Mouse (Mus musculus) frontal cortex, postnatal 14 days (tissue): ENCODE data around the gene Bag5.
"Not testable (repeated sequence)": the region's sequence is repeated elsewhere in the genome, so short reads cannot be mapped to it uniquely, and the experiment has no call there.

Experiments
- DNase-seq, 2 experiments: peaks; one replicate each; pipeline ENCODE4 v3.0.0; 2022; ENCODE audit warnings: low spot score in 2 of 2

Gene Bag5

DNA sequence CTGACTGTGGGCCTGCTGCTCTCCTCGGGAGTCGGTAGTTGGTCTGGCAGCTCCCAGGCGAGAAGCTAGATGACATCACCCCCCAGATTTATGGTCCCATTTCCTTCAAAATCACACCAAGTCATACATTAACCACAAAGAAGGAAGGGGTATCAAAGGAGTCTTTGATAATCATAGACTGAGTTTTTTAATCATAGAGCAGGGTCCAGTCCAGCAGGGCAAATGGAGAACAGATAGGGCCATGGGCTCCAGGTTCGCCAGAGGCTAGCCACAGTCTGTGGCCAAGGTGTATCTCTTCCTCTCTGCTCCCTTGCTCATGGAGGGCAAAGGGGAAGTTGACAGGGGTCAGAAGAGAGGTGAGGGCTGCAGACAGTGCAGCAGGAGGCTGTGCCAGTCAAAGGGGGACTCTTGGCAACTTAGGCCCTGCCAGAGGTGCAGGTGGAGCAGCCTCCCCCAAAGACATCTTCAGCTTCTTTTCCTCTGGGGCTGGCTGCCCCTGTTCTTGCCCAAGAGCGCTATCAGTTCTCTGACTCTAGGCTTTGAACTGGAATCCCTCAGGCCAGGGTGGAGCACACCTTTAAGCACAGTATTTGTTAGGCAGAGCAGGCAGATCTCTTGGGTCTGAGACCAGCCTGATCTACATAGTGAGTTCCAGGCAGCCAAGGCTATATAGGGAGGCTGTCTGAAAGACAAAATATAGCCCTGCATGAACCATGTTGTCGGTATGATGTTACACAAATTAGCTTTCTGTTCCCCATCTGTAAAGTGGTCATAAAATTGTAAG lies 37.1 kb downstream of the Bag5 start:
- no peak for DNase-seq

DNA sequence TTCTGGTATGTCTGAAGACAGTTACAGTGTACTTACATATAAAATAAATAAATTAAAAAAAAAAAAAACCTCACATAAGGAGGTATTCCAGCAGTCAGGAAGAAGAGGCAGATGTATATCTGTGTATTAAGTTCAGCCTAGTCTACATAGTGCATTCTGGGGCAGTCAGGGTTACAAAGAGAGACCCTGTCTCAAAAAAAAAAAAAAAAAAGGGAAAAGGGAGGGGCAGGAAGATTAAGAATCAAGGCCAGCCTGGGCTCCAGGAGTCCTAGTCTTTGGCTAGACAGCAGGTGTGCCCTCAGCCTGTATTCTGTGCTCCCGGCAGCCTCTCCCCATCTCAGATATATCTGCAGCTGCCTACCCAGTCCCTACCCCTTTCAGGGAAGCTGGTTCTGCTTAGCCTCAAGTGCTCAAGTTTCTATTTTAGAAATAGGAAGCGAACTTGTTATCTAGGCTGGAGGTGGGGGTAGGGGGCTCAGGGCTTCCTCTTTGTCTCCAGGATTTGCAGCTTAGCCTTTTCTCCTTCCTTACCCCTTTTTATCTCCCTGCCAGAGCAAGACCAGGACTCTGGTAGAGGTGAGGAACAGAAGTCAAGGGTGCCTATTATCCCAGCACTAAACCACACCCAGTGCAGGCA lies 38.1 kb downstream of the Bag5 start:
- DNase-seq = no peak

DNA sequence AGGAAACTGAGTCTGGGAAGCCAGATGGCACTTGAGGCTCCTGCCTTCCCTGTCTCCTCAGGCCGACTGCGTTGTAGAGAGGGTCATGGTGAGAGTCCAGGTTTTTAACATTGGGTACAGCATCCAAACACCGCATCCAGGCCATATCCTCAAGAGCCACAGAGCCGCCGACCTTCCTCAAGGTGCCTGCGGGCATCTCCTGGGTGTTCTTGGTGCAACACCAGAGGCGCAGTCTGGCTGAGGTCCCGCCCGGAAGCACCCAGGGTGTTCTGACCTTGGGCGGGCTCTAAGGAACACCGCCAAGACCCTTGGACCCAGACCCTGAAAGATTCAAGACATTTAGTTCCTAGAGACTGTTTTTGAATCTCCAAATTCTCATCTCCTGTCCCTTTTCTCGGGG lies 40.5 kb downstream of the Bag5 start:
- peak in 1 of 2 experiments; percentile 31 for DNase-seq

DNA sequence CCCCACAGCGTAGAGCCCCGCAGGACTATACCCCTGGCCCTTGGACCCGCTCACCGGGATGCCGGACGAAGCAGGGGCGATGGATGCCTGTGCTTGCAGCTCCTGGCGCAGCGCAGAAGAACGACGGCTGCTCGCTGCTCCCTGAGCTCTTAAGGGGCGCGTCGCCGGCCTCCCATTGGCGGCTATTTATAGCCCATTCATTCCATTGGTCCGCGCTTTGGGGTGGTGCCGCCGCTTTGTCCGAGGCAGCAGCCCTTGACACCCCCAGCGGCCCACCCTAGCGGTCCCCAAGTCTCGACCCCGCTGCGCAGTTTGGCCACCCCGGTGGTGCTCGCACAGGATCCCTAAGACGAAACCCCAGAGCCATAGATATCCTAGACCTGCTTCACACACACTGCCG lies 40.9 kb downstream of the Bag5 start, which contains the start of gene Ckb:
Gene Ckb, minus strand, starts transcription at position 163 of the 400 bp plus-strand sequence.
- DNase-seq = peak; percentile 89 to 90

DNA sequence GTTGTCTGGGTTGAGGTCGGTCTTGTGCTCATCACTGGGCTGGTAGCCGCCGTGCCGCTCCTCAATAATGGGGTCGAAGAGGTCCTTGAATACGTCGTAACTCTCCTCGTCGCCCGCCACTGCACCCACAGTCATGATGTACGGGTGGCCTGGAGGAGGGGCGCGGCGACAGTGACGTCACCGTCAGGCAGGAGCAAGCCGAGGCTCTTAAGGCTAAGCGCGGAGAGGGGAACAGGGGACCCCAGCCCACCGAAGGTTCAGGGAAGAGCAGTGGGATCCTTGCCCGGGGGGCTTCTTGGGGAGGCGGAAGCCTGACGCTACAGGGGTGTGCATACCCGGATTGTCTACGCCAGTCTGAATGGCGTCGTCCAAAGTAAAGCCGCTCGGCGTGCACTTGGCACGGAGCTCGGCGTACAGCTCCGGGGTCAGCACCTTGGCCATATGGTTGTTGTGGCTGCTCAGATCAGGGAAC lies 41.6 kb downstream of the Bag5 start:
- peak; percentile 74 to 79 for DNase-seq

DNA sequence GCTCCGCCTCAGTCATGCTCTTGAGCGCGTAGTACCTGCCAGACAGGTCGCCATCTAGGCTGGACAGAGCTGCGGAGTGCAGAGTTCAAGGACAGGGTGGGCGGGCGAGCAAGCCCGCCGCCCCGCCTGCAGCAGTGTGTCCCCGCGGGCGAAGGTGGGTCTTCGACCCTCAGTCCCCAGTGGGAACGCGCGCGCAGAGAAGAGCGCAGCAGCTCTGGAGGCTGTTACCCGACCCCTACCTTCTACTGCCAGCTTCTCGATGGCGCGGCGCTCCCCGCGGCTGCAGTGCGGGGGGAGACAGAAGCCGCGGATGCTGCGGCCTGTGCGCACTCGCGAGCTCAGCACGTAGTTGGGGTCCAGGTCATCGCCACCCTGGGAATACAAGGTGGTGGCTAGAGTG lies 42.1 kb downstream of the Bag5 start:
- DNase-seq = no peak

DNA sequence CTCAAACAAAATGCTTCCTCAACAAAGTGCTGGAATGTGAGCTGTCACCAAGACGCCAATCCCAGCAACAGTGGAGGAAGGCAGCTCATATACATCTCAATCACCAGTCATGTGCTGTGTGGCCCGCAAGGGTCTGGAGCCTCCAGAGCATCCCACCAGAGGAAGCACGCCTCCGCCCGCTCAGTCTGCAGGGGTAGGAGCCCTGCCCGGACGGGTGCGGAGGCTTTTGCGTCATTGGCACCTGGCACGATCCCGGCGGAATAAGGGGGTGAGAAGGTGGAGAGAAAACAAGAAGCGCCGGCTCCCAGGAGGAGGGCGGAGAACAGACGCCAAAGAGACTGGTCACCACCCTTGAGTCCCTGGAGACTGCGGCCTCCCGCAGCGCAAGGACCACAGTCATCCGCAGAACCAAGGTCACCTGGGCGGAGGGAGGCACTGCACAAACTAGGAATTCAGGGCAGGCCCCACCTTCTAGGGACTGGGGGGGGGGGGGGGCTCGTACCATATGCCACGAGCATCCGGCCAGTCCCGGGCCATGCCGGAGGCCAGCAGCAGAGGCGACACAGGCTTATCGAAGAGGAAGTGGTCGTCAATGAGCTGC lies 42.6 kb downstream of the Bag5 start:
- DNase-seq = peak in 1 of 2 experiments; percentile 42

DNA sequence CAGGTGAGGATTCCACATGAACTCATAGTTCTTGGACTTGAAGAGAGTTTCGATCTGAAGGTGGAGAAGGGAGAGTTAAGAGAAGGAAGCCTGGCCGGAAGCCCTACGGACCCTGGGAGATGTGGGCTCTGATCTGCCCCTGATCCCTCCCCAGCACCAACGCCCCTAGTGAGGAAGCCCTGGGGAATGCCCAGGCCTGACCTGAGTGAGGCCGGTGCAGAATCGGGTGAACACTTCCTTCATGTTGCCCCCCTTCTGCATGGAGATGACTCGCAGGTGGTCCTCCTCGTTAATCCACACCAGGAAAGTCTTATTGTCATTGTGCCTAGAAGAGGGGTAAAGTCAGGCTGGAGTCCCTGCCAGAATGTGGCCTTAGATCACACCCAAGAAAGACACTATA lies 43.1 kb downstream of the Bag5 start:
- no peak for DNase-seq

DNA sequence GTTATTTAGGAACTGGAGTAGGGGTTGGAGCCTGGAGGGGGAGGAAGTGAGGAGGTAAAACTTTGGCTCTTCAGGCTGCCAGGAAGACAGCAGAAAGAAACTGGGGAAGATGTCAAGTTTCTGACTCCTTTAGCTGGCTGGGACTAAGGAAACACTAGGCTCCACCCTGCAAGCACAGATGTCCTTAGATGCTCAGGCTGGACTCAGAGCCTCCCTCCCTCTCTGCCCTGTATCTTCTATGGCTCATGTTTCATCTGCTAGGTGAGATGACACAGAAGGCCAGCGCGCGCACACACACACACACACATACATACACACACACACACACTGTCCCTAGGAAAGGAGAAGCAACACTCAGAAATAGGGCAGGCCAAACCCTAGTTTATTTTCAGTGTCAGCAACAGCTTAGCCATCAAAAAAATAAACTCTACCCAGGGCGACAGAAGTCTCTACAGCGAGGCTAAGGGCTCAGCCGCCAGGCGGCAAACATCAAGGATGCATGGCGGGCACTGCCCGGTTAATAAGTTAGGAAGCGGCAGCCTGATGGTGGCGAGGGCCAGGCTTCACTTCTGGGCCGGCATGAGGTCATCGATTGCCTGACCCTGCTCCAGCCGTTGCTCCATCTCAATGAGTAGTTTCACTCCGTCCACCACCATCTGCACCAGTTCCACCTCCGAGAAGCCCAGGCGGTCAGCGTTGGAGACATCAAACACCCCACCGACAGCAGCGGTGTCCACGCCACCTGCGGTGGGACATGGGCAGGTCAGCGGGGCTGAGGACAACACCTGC lies 43.9 kb downstream of the Bag5 start:
- DNase-seq = no peak

DNA sequence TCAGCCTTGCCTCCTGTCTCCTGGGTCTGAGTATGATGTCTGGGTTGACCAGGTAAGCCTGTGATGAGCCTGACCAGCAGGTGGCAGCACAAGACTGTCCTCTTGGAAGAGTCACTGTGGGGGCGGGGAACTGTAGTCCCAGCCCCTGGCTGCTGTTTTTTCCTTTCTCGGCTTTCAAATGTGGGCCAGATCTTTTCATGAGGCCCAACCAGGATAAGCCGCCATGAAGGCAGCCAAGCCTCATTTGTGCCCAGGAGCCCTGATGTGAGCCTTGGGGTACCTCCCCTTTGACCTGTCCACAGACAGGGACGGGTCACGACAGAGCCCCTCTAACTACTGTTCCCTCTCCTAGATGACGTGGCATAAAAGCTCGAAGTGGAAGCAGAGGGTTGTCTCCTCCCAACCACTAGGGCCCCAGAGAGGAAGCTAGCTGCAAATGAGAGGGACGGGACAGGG lies 44.6 kb downstream of the Bag5 start:
- peak; percentile 88 to 93 for DNase-seq

DNA sequence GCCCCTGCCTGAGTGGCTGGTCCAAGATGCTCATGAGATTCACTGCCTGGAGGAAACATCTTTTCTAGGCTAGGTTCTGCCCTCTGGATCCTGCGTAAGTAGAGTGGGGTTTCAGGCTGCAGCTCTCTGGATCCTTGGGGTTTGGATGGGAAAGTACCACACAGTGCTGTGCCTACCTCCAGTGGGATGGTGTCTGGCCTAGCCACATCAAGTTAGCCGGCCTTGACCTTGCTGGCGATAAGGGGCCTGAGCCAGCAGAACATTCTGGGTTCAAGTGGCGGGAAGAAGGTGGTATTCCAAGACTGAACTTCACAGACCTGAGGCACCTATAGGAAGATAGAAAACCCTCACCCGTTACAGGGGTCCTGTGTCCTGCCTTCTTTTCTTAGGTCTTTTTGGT lies 45.6 kb downstream of the Bag5 start:
- no peak for DNase-seq

DNA sequence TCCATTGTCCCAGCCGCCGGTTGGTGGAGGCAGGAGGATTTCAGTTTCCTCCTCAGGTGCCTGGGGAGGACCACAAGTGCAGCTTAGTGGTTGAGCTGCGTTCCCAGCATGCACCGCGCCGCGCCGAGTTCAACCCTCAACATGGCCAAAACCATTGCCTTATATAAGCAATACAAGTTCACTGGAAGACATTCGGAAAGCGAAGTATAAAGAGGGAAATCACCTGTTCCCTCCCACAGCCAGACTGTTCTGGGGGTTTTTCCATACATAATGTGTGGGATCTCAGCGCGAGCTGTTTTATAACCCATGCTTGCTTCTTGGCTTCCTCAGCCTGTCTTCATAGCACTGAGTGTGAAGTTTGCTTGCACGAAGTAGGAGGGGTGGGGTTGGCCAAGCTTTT lies 46.7 kb downstream of the Bag5 start:
- peak in 1 of 2 experiments; percentile 64 for DNase-seq

DNA sequence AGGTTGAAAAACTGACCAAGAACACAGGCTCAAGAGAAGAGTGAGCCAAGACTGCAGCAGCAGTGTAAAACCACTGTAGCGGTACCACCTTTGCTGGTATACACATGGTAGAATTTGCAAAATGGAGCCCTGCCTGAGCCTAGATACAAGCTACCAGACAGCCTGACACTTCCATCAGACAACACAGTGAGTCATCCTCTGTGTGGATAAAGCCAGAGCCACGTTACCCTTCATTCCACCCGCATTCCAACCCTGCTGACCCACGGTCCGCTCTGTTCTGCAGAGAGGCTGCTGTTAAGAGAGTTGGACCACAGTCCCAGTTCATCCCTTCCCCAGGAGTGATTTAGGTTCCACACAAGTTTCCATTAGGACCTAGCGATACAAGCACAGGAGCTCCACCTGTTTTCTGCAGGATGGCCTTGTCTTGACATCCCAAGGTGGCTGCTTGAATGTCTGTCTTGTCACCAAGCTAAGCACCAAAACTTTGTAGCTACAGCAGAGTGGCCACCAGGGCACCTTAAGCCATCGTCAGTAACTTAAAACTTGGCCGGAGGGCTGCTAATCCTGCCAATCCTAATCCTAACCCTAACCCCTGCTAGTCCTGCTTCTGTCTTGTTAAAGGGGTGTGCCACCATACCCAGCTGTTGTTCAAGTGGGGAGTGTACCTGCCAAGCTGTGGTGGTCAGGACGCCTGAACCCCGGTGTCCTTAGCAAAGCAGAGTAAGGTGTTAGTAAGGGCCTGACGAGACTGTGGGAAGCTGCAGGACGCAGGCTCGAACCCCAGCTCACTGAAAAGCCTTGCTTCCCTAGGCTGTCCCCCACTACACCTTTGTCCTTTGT lies 47.8 kb downstream of the Bag5 start:
- no peak for DNase-seq

DNA sequence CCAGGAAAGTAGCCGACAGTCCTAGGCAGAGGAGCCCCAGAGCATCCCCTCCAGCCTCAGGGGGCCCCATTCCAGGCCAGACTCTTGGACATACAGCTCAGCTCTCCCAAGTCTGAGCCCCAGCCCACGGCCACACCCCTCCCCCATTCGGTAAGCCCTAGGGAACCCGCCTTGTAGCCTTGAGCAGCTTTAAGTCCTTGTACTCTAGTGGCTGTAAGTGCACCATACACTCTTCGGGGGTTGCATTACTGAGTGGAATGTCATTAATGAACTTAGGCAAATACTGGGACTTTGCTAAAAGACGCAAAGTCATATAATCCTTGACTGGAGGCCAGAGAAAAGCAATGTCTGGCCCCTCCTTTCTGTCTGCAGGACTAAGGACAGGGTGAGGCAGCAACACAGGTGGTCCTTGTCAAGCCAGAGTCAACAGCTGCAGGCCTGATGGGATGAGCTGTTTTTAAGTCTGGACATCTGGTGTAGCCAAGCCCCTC lies 48.9 kb downstream of the Bag5 start:
- no peak for DNase-seq

DNA sequence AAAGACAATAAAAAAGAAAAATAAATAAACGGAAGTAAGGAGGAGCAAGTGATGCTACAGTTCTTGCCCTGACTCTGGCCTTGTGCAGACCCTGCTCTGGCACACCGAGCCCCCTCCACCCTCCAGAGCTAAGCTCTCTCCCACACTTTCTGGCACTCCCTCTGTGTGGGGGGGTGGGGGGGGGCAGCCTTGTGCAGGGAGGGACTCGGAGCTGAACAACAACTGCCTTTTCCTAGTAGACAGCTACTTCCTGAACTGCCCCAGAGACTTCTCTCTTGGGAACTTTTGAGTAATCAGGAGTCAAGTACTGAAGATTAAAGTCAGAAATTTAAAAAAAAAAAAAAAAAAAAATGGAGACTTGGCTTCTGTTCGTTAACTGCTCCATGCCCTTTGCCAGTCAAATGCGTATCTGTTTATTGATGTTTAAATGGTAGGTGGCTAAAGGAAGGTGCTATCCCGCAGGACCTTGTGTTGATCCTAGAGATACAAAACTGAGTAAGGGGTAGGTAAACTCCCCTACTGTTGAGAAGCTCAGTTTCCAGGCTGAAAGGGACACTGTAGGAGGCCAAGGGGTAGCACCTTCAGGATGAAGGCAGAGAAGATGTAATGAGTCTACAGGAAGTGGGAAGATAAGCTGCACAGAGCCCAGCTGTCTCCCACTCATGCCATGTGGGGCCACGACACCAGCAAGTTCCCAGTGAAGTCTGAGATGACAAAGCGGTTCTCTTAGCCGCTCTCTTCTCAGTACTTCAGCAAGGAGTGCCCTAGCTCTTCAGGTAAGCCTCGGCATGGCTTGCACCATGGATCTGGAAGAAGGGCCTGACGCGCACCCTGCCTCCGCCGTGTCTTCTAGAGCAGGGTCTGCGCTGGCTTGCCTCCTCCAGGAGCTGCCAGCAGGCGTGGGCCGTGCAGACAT lies 49.6 kb downstream of the Bag5 start:
- no peak for DNase-seq

DNA sequence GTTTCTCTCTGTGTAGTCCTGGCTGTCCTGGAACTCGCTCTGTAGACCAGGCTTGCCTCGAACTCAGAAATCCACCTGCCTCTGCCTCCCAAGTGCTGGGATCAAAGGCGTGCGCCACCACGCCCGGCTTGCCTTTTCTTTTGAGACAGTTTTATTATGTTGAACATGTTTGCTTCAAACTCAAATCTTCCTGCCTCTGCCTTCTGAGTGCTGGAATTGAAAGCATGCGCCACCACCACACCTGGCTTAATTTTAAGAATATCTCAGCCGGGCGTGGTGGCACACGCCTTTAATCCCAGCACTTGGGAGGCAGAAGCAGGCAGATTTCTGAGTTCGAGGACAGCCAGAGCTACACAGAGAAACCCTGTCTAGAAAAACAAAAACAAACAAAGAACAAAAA lies 51.5 kb downstream of the Bag5 start:
- DNase-seq = not testable (repeated sequence)

DNA sequence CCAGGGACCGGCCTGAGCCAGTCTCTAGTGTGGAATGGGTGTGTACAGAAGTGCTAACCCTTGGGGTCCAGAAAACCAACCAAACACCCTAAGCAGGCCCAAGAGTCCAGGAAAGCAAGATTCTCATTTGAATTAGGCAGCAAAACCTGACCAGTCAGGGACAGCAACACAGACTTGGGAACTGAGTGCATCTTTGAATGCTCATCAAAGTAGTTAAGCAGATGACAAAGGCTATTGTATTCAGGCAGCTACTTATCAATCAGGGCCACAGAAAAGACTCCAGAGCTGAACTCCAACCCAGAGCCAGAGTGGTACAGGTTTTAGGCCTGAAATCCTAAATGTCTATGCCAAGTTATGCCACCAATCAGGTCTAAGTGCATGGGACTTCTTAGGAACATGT lies 52.4 kb downstream of the Bag5 start:
- DNase-seq = no peak
